Mouse (Mus musculus): ENCODE data around the gene Rnf103.

Rnf103 gene

GRCm38 (mm10) chr6:71487966-71488365 lies 5.7 kb upstream of the Rnf103 start:
- in situ Hi-C loops (cut with MboI; ENCODE audit: unreplicated experiment in 2 of 2) = no loop called here

- in situ Hi-C loops (cut with MboI; ENCODE audit: unreplicated experiment in 2 of 2) = no loop called here
These were observed 1.6 kb upstream of the Rnf103 start for GRCm38 (mm10) chr6:71492136-71492535.

GRCm38 (mm10) chr6:71492756-71493674 lies 679 bp upstream of the Rnf103 start:
- in situ Hi-C loops (cut with MboI; ENCODE audit: unreplicated experiment in 2 of 2) = no loop called here

GRCm38 (mm10) chr6:71494341-71495020 lies 787 bp downstream of the Rnf103 start:
- in situ Hi-C loops (cut with MboI; ENCODE audit: unreplicated experiment in 2 of 2) = no loop called here

GRCm38 (mm10) chr6:71500575-71500974 lies 6.9 kb downstream of the Rnf103 start:
- in situ Hi-C loops (cut with MboI; ENCODE audit: unreplicated experiment in 2 of 2) = no loop called here

GRCm38 (mm10) chr6:71503001-71503400 lies 9.3 kb downstream of the Rnf103 start:
- in situ Hi-C loops (cut with MboI; ENCODE audit: unreplicated experiment in 2 of 2) = no loop called here

- in situ Hi-C loops (cut with MboI; ENCODE audit: unreplicated experiment in 2 of 2) = no loop called here
These were observed 10.0 kb downstream of the Rnf103 start for GRCm38 (mm10) chr6:71503670-71504069.

- in situ Hi-C loops (cut with MboI; ENCODE audit: unreplicated experiment in 2 of 2) = no loop called here
These were observed 10.4 kb downstream of the Rnf103 start for GRCm38 (mm10) chr6:71504091-71504490.

GRCm38 (mm10) chr6:71505671-71506070 lies 12.0 kb downstream of the Rnf103 start:
- in situ Hi-C loops (cut with MboI; ENCODE audit: unreplicated experiment in 2 of 2) = no loop called here

GRCm38 (mm10) chr6:71519476-71519875 lies 25.8 kb downstream of the Rnf103 start:
- in situ Hi-C loops (cut with MboI; ENCODE audit: unreplicated experiment in 2 of 2) = no loop called here

GRCm38 (mm10) chr6:71525556-71525955 lies 31.9 kb downstream of the Rnf103 start:
- in situ Hi-C loops (cut with MboI; ENCODE audit: unreplicated experiment in 2 of 2) = no loop called here

GRCm38 (mm10) chr6:71527056-71527455 lies 33.4 kb downstream of the Rnf103 start:
- in situ Hi-C loops (cut with MboI; ENCODE audit: unreplicated experiment in 2 of 2) = no loop called here

- in situ Hi-C loops (cut with MboI; ENCODE audit: unreplicated experiment in 2 of 2) = no loop called here
These were observed 34.1 kb downstream of the Rnf103 start for GRCm38 (mm10) chr6:71527826-71528225.

GRCm38 (mm10) chr6:71530176-71530575 lies 36.5 kb downstream of the Rnf103 start:
- in situ Hi-C loops (cut with MboI; ENCODE audit: unreplicated experiment in 2 of 2) = no loop called here

GRCm38 (mm10) chr6:71537286-71537685 lies 43.6 kb downstream of the Rnf103 start:
- in situ Hi-C loops (cut with MboI; ENCODE audit: unreplicated experiment in 2 of 2) = loop anchor here in 1 of 2 experiments (5.0 kb wide), 1 partner anchor 90 kb away; no protein-coding TSS in a partner anchor

GRCm38 (mm10) chr6:71543686-71544499 lies 50.2 kb downstream of the Rnf103 start, which contains the start of gene Chmp3:
Gene Chmp3 (plus strand): TSS chr6:71543797.
- in situ Hi-C loops (cut with MboI; ENCODE audit: unreplicated experiment in 2 of 2) = no loop called here

- in situ Hi-C loops (cut with MboI; ENCODE audit: unreplicated experiment in 2 of 2) = no loop called here
These were observed 61.8 kb downstream of the Rnf103 start for GRCm38 (mm10) chr6:71555507-71555951.

- in situ Hi-C loops (cut with MboI; ENCODE audit: unreplicated experiment in 2 of 2) = no loop called here
These were observed 63.1 kb downstream of the Rnf103 start for GRCm38 (mm10) chr6:71556826-71557225.

Measured in v-Abl transformed pro-B cells (cell line).